Mouse (Mus musculus): ENCODE measurements around the gene Mical3. TPM values are rescaled to one million over a fixed set of nuclear protein-coding genes. Genes with fewer than 3 reads are reported as not detected.

Gene Mical3
- polyA plus RNA-seq, 1 experiment, result 49.0 TPM

- peaks cover 6% of the 10 kb centered on the region for H3K4me1 ChIP-seq (ENCODE audit: control insufficient read depth, insufficient read depth, low read length)
- 0 out of 2 replicates have a peak, but pooled peaks cover 7% of the 10 kb centered on the region for H3K36me3 ChIP-seq (ENCODE audit: control insufficient read depth, insufficient read depth, low read length, poor library complexity, severe bottlenecking)
- no peaks in the 10 kb centered on the region for H3K9me3 ChIP-seq (replicated peaks; ENCODE audit: control insufficient read depth, insufficient read depth, low read length, poor library complexity, severe bottlenecking)
- H3K9ac ChIP-seq (ENCODE audit: low read depth, poor library complexity, severe bottlenecking), result no peak overlapping the region
- H3K27ac ChIP-seq (ENCODE audit: insufficient read depth, low read length), result no peak overlapping the region
- no peak for TF ChIP-seq CTCF (IDR thresholded peaks at IDR 0.05; ENCODE audit: low read depth, low read length)
- no peak for TF ChIP-seq POLR2A (IDR thresholded peaks at IDR 0.05; ENCODE audit: insufficient read depth, low read length)
- TF ChIP-seq EP300 (IDR thresholded peaks at IDR 0.05; ENCODE audit: insufficient read depth, low read depth, low read length), result no peak
- no peaks in the 10 kb centered on the region for H3K27me3 ChIP-seq (ENCODE audit: control insufficient read depth, insufficient read depth, low read length, poor library complexity, severe bottlenecking)
- H3K4me3 ChIP-seq (ENCODE audit: low read depth, low read length), result no peak overlapping the region
These were observed 224.3 kb downstream of the Mical3 start for GRCm38 (mm10) chr6:120906521-120906920.

- Histone ChIP-seq H3K27me3 (ENCODE audit: control insufficient read depth, insufficient read depth, low read length, poor library complexity, severe bottlenecking) (no peaks in the 10 kb centered on the region), H3K27ac (ENCODE audit: insufficient read depth, low read length) (no peak overlapping the region), H3K36me3 (ENCODE audit: control insufficient read depth, insufficient read depth, low read length, poor library complexity, severe bottlenecking) (peaks cover 7% of the 10 kb centered on the region; the same call in 1 of the 2 replicates)
These were observed 225.7 kb downstream of the Mical3 start for GRCm38 (mm10) chr6:120905111-120905510.

GRCm38 (mm10) chr6:120903961-120904360 lies 226.8 kb downstream of the Mical3 start:
- Histone ChIP-seq H3K36me3 (ENCODE audit: control insufficient read depth, insufficient read depth, low read length, poor library complexity, severe bottlenecking) (peaks cover 11% of the 10 kb centered on the region; the same call in 1 of the 2 replicates), H3K9me3 (replicated peaks; ENCODE audit: control insufficient read depth, insufficient read depth, low read length, poor library complexity, severe bottlenecking) (no peaks in the 10 kb centered on the region), H3K27ac (ENCODE audit: insufficient read depth, low read length) (no peak overlapping the region), H3K4me3 (ENCODE audit: low read depth, low read length) (no peak overlapping the region), H3K9ac (ENCODE audit: low read depth, poor library complexity, severe bottlenecking) (no peak overlapping the region), H3K4me1 (ENCODE audit: control insufficient read depth, insufficient read depth, low read length) (peaks cover 1% of the 10 kb centered on the region), H3K27me3 (ENCODE audit: control insufficient read depth, insufficient read depth, low read length, poor library complexity, severe bottlenecking) (no peaks in the 10 kb centered on the region)
- no peak for TF ChIP-seq EP300 (IDR thresholded peaks at IDR 0.05; ENCODE audit: insufficient read depth, low read depth, low read length)
- TF ChIP-seq POLR2A (IDR thresholded peaks at IDR 0.05; ENCODE audit: insufficient read depth, low read length), result no peak
- no peak for TF ChIP-seq CTCF (IDR thresholded peaks at IDR 0.05; ENCODE audit: low read depth, low read length)

More at GRCm38 (mm10) chr6:120905111-120905510, 225.7 kb downstream of the Mical3 start:
- TF ChIP-seq POLR2A (IDR thresholded peaks at IDR 0.05; ENCODE audit: insufficient read depth, low read length) (no peak), CTCF (IDR thresholded peaks at IDR 0.05; ENCODE audit: low read depth, low read length) (no peak), EP300 (IDR thresholded peaks at IDR 0.05; ENCODE audit: insufficient read depth, low read depth, low read length) (no peak)
- Histone ChIP-seq H3K4me3 (ENCODE audit: low read depth, low read length) (no peak overlapping the region), H3K9me3 (replicated peaks; ENCODE audit: control insufficient read depth, insufficient read depth, low read length, poor library complexity, severe bottlenecking) (no peaks in the 10 kb centered on the region), H3K4me1 (ENCODE audit: control insufficient read depth, insufficient read depth, low read length) (peaks cover 1% of the 10 kb centered on the region), H3K9ac (ENCODE audit: low read depth, poor library complexity, severe bottlenecking) (no peak overlapping the region)

- H3K4me3 ChIP-seq (ENCODE audit: low read depth, low read length), result no peak overlapping the region
- H3K9ac ChIP-seq (ENCODE audit: low read depth, poor library complexity, severe bottlenecking), result no peak overlapping the region
- H3K27me3 ChIP-seq (ENCODE audit: control insufficient read depth, insufficient read depth, low read length, poor library complexity, severe bottlenecking), result no peaks in the 10 kb centered on the region
- no peaks in the 10 kb centered on the region for H3K9me3 ChIP-seq (replicated peaks; ENCODE audit: control insufficient read depth, insufficient read depth, low read length, poor library complexity, severe bottlenecking)
- H3K36me3 ChIP-seq (ENCODE audit: control insufficient read depth, insufficient read depth, low read length, poor library complexity, severe bottlenecking), result peaks cover 11% of the 10 kb centered on the region; the same call in 1 of the 2 replicates
- H3K4me1 ChIP-seq (ENCODE audit: control insufficient read depth, insufficient read depth, low read length), result peaks cover 1% of the 10 kb centered on the region
- H3K27ac ChIP-seq (ENCODE audit: insufficient read depth, low read length), result no peak overlapping the region
- TF ChIP-seq EP300 (IDR thresholded peaks at IDR 0.05; ENCODE audit: insufficient read depth, low read depth, low read length) (no peak), CTCF (IDR thresholded peaks at IDR 0.05; ENCODE audit: low read depth, low read length) (peak; percentile 60)
These were observed 227.3 kb downstream of the Mical3 start for GRCm38 (mm10) chr6:120903450-120903912.

- Histone ChIP-seq H3K36me3 (ENCODE audit: control insufficient read depth, insufficient read depth, low read length, poor library complexity, severe bottlenecking) (peaks cover 11% of the 10 kb centered on the region; the same call in 1 of the 2 replicates), H3K27ac (ENCODE audit: insufficient read depth, low read length) (no peak overlapping the region), H3K27me3 (ENCODE audit: control insufficient read depth, insufficient read depth, low read length, poor library complexity, severe bottlenecking) (no peaks in the 10 kb centered on the region), H3K4me3 (ENCODE audit: low read depth, low read length) (no peak overlapping the region), H3K9ac (ENCODE audit: low read depth, poor library complexity, severe bottlenecking) (no peak overlapping the region), H3K9me3 (replicated peaks; ENCODE audit: control insufficient read depth, insufficient read depth, low read length, poor library complexity, severe bottlenecking) (no peaks in the 10 kb centered on the region), H3K4me1 (ENCODE audit: control insufficient read depth, insufficient read depth, low read length) (no peaks in the 10 kb centered on the region)
- TF ChIP-seq EP300 (IDR thresholded peaks at IDR 0.05; ENCODE audit: insufficient read depth, low read depth, low read length) (no peak), POLR2A (IDR thresholded peaks at IDR 0.05; ENCODE audit: insufficient read depth, low read length) (no peak), CTCF (IDR thresholded peaks at IDR 0.05; ENCODE audit: low read depth, low read length) (no peak)
These were observed 228.8 kb downstream of the Mical3 start for GRCm38 (mm10) chr6:120901776-120902645.
